Mouse (Mus musculus): ENCODE measurements around the gene Itpr2. TPM values are rescaled to one million over a fixed set of nuclear protein-coding genes. Genes with fewer than 3 reads are reported as not detected.

The Itpr2 gene
- polyA plus RNA-seq, 1 experiment from 2014 or later = 3.3 TPM

GRCm38 (mm10) chr6:146215302-146215701 lies 286.7 kb downstream of the Itpr2 start:
- Histone ChIP-seq H3K36me3 (replicated peaks; ENCODE audit: control insufficient read depth, insufficient read depth, low read depth, low read length) (no peaks in the 10 kb centered on the region), H3K27ac (replicated peaks; ENCODE audit: low read depth, low read length) (no peak overlapping the region), H3K9me3 (replicated peaks; ENCODE audit: control insufficient read depth, low read length) (no peaks in the 10 kb centered on the region), H3K4me3 (ENCODE audit: low read depth, low read length) (no peak overlapping the region), H3K4me2 (ENCODE audit: low read depth, low read length) (no peak overlapping the region), H3K27me3 (ENCODE audit: control insufficient read depth, insufficient read depth, low read length) (no peaks in the 10 kb centered on the region), H3K4me1 (ENCODE audit: control insufficient read depth, insufficient read depth, low read length) (no peaks in the 10 kb centered on the region), H3K9ac (replicated peaks; ENCODE audit: low read length) (no peak overlapping the region)
- ATAC-seq (replicated peaks; ENCODE audit: insufficient number of reproducible peaks, low FRiP score, low TSS enrichment, low read depth) (no peak), DNase-seq (ENCODE audit: low spot score) (no peak)
- 80% methylated on average over 2 of the region's 2 CpGs for WGBS

GRCm38 (mm10) chr6:146212339-146212738 lies 289.7 kb downstream of the Itpr2 start:
- Histone ChIP-seq H3K4me1 (ENCODE audit: control insufficient read depth, insufficient read depth, low read length) (no peaks in the 10 kb centered on the region), H3K27me3 (ENCODE audit: control insufficient read depth, insufficient read depth, low read length) (no peaks in the 10 kb centered on the region), H3K36me3 (replicated peaks; ENCODE audit: control insufficient read depth, insufficient read depth, low read depth, low read length) (no peaks in the 10 kb centered on the region), H3K27ac (replicated peaks; ENCODE audit: low read depth, low read length) (no peak overlapping the region), H3K9ac (replicated peaks; ENCODE audit: low read length) (no peak overlapping the region), H3K4me2 (ENCODE audit: low read depth, low read length) (no peak overlapping the region), H3K9me3 (replicated peaks; ENCODE audit: control insufficient read depth, low read length) (no peaks in the 10 kb centered on the region), H3K4me3 (ENCODE audit: low read depth, low read length) (no peak overlapping the region)
- 88% methylated on average over 3 of the region's 3 CpGs for WGBS
- ATAC-seq (replicated peaks; ENCODE audit: insufficient number of reproducible peaks, low FRiP score, low TSS enrichment, low read depth) = no peak
- DNase-seq (ENCODE audit: low spot score) = no peak

GRCm38 (mm10) chr6:146211233-146211632 lies 290.8 kb downstream of the Itpr2 start:
- Histone ChIP-seq H3K9me3 (replicated peaks; ENCODE audit: control insufficient read depth, low read length) (no peaks in the 10 kb centered on the region), H3K27me3 (ENCODE audit: control insufficient read depth, insufficient read depth, low read length) (no peaks in the 10 kb centered on the region), H3K36me3 (replicated peaks; ENCODE audit: control insufficient read depth, insufficient read depth, low read depth, low read length) (no peaks in the 10 kb centered on the region), H3K4me1 (ENCODE audit: control insufficient read depth, insufficient read depth, low read length) (no peaks in the 10 kb centered on the region), H3K27ac (replicated peaks; ENCODE audit: low read depth, low read length) (no peak overlapping the region), H3K4me3 (ENCODE audit: low read depth, low read length) (no peak overlapping the region), H3K4me2 (ENCODE audit: low read depth, low read length) (no peak overlapping the region), H3K9ac (replicated peaks; ENCODE audit: low read length) (no peak overlapping the region)
- DNase-seq (ENCODE audit: low spot score) (no peak), ATAC-seq (replicated peaks; ENCODE audit: insufficient number of reproducible peaks, low FRiP score, low TSS enrichment, low read depth) (no peak)
- WGBS = 83% methylated on average over 6 of the region's 6 CpGs

GRCm38 (mm10) chr6:146208983-146209382 lies 293.0 kb downstream of the Itpr2 start:
- ATAC-seq (replicated peaks; ENCODE audit: insufficient number of reproducible peaks, low FRiP score, low TSS enrichment, low read depth) = no peak
- H3K4me1 ChIP-seq (ENCODE audit: control insufficient read depth, insufficient read depth, low read length) = no peaks in the 10 kb centered on the region
- no peak overlapping the region for H3K4me3 ChIP-seq (ENCODE audit: low read depth, low read length)
- no peak overlapping the region for H3K9ac ChIP-seq (replicated peaks; ENCODE audit: low read length)
- H3K36me3 ChIP-seq (replicated peaks; ENCODE audit: control insufficient read depth, insufficient read depth, low read depth, low read length) = no peaks in the 10 kb centered on the region
- no peak overlapping the region for H3K27ac ChIP-seq (replicated peaks; ENCODE audit: low read depth, low read length)
- no peak for DNase-seq (ENCODE audit: low spot score)
- 61% methylated on average over 6 of the region's 6 CpGs for WGBS
- H3K4me2 ChIP-seq (ENCODE audit: low read depth, low read length) = no peak overlapping the region
- no peaks in the 10 kb centered on the region for H3K9me3 ChIP-seq (replicated peaks; ENCODE audit: control insufficient read depth, low read length)
- H3K27me3 ChIP-seq (ENCODE audit: control insufficient read depth, insufficient read depth, low read length) = no peaks in the 10 kb centered on the region

GRCm38 (mm10) chr6:146207204-146207959 lies 294.6 kb downstream of the Itpr2 start:
- Histone ChIP-seq H3K4me3 (ENCODE audit: low read depth, low read length) (no peak overlapping the region), H3K36me3 (replicated peaks; ENCODE audit: control insufficient read depth, insufficient read depth, low read depth, low read length) (no peaks in the 10 kb centered on the region), H3K9ac (replicated peaks; ENCODE audit: low read length) (no peak overlapping the region), H3K27ac (replicated peaks; ENCODE audit: low read depth, low read length) (no peak overlapping the region), H3K4me2 (ENCODE audit: low read depth, low read length) (no peak overlapping the region), H3K4me1 (ENCODE audit: control insufficient read depth, insufficient read depth, low read length) (no peaks in the 10 kb centered on the region), H3K27me3 (ENCODE audit: control insufficient read depth, insufficient read depth, low read length) (no peaks in the 10 kb centered on the region), H3K9me3 (replicated peaks; ENCODE audit: control insufficient read depth, low read length) (no peaks in the 10 kb centered on the region)
- DNase-seq (ENCODE audit: low spot score) (no peak), ATAC-seq (replicated peaks; ENCODE audit: insufficient number of reproducible peaks, low FRiP score, low TSS enrichment, low read depth) (no peak)
- 71% methylated on average over 10 of the region's 10 CpGs for WGBS

GRCm38 (mm10) chr6:146205136-146205535 lies 296.9 kb downstream of the Itpr2 start:
- H3K4me2 ChIP-seq (ENCODE audit: low read depth, low read length) = no peak overlapping the region
- ATAC-seq (replicated peaks; ENCODE audit: insufficient number of reproducible peaks, low FRiP score, low TSS enrichment, low read depth) = no peak
- H3K27ac ChIP-seq (replicated peaks; ENCODE audit: low read depth, low read length) = no peak overlapping the region
- no peaks in the 10 kb centered on the region for H3K4me1 ChIP-seq (ENCODE audit: control insufficient read depth, insufficient read depth, low read length)
- DNase-seq (ENCODE audit: low spot score) = no peak
- H3K9me3 ChIP-seq (replicated peaks; ENCODE audit: control insufficient read depth, low read length) = no peaks in the 10 kb centered on the region
- H3K36me3 ChIP-seq (replicated peaks; ENCODE audit: control insufficient read depth, insufficient read depth, low read depth, low read length) = no peaks in the 10 kb centered on the region
- H3K9ac ChIP-seq (replicated peaks; ENCODE audit: low read length) = no peak overlapping the region
- no peak overlapping the region for H3K4me3 ChIP-seq (ENCODE audit: low read depth, low read length)
- 76% methylated on average over 2 of the region's 2 CpGs for WGBS
- H3K27me3 ChIP-seq (ENCODE audit: control insufficient read depth, insufficient read depth, low read length) = no peaks in the 10 kb centered on the region

- DNase-seq (ENCODE audit: low spot score) (no peak), ATAC-seq (replicated peaks; ENCODE audit: insufficient number of reproducible peaks, low FRiP score, low TSS enrichment, low read depth) (no peak)
- no peak overlapping the region for H3K9ac ChIP-seq (replicated peaks; ENCODE audit: low read length)
- H3K27ac ChIP-seq (replicated peaks; ENCODE audit: low read depth, low read length) = no peak overlapping the region
- H3K4me1 ChIP-seq (ENCODE audit: control insufficient read depth, insufficient read depth, low read length) = no peaks in the 10 kb centered on the region
- WGBS = 68% methylated on average over 4 of the region's 4 CpGs
- no peaks in the 10 kb centered on the region for H3K36me3 ChIP-seq (replicated peaks; ENCODE audit: control insufficient read depth, insufficient read depth, low read depth, low read length)
- H3K4me2 ChIP-seq (ENCODE audit: low read depth, low read length) = no peak overlapping the region
- H3K27me3 ChIP-seq (ENCODE audit: control insufficient read depth, insufficient read depth, low read length) = no peaks in the 10 kb centered on the region
- H3K9me3 ChIP-seq (replicated peaks; ENCODE audit: control insufficient read depth, low read length) = no peaks in the 10 kb centered on the region
- H3K4me3 ChIP-seq (ENCODE audit: low read depth, low read length) = no peak overlapping the region
Measured at GRCm38 (mm10) chr6:146204470-146204869, 297.6 kb downstream of the Itpr2 start.

GRCm38 (mm10) chr6:146197868-146198379 lies 304.1 kb downstream of the Itpr2 start:
- Histone ChIP-seq H3K4me1 (ENCODE audit: control insufficient read depth, insufficient read depth, low read length) (no peaks in the 10 kb centered on the region), H3K36me3 (replicated peaks; ENCODE audit: control insufficient read depth, insufficient read depth, low read depth, low read length) (no peaks in the 10 kb centered on the region), H3K9me3 (replicated peaks; ENCODE audit: control insufficient read depth, low read length) (no peaks in the 10 kb centered on the region), H3K27ac (replicated peaks; ENCODE audit: low read depth, low read length) (no peak overlapping the region), H3K4me3 (ENCODE audit: low read depth, low read length) (no peak overlapping the region), H3K4me2 (ENCODE audit: low read depth, low read length) (no peak overlapping the region), H3K27me3 (ENCODE audit: control insufficient read depth, insufficient read depth, low read length) (no peaks in the 10 kb centered on the region), H3K9ac (replicated peaks; ENCODE audit: low read length) (no peak overlapping the region)
- no peak for ATAC-seq (replicated peaks; ENCODE audit: insufficient number of reproducible peaks, low FRiP score, low TSS enrichment, low read depth)
- no peak for DNase-seq (ENCODE audit: low spot score)
- WGBS = 95% methylated on average over 7 of the region's 7 CpGs
